Mouse (Mus musculus): ENCODE results near the gene Dlgap1.

Gene Dlgap1

GRCm38 (mm10) chr17:70844971-70845370 is 876.1 kb downstream of the Dlgap1 start:
- DNase-seq (ENCODE audit: low spot score): no peak

GRCm38 (mm10) chr17:70845543-70845942 is 876.7 kb downstream of the Dlgap1 start:
- no peak for DNase-seq (ENCODE audit: low spot score)

- no peak for DNase-seq (ENCODE audit: low spot score)
Observed at GRCm38 (mm10) chr17:70846111-70846644, 877.3 kb downstream of the Dlgap1 start.

GRCm38 (mm10) chr17:70847086-70847485 is 878.2 kb downstream of the Dlgap1 start:
- peak; percentile 71 for DNase-seq (ENCODE audit: low spot score)

GRCm38 (mm10) chr17:70847751-70848510 is 879.1 kb downstream of the Dlgap1 start:
- no peak for DNase-seq (ENCODE audit: low spot score)

- peak; percentile 29 for DNase-seq (ENCODE audit: low spot score)
Observed at GRCm38 (mm10) chr17:70848511-70849398, 879.9 kb downstream of the Dlgap1 start.

- peak; percentile 81 for DNase-seq (ENCODE audit: low spot score)
Observed at GRCm38 (mm10) chr17:70849399-70850232, 880.7 kb downstream of the Dlgap1 start.

GRCm38 (mm10) chr17:70850233-70850995 is 881.5 kb downstream of the Dlgap1 start:
- peak; percentile 72 for DNase-seq (ENCODE audit: low spot score)

- DNase-seq (ENCODE audit: low spot score): peak; percentile 83
Observed at GRCm38 (mm10) chr17:70850996-70851991, 882.4 kb downstream of the Dlgap1 start.

GRCm38 (mm10) chr17:70852011-70852685 is 883.3 kb downstream of the Dlgap1 start:
- DNase-seq (ENCODE audit: low spot score): peak; percentile 82

- peak; percentile 85 for DNase-seq (ENCODE audit: low spot score)
Observed at GRCm38 (mm10) chr17:70852686-70853386, 884.0 kb downstream of the Dlgap1 start.

- DNase-seq (ENCODE audit: low spot score): peak; percentile 65
Observed at GRCm38 (mm10) chr17:70853436-70853905, 884.6 kb downstream of the Dlgap1 start, which contains the start of gene Tgif1. Tgif1 (minus strand) TSS chr17:70853546.

- DNase-seq (ENCODE audit: low spot score): peak; percentile 45
Observed at GRCm38 (mm10) chr17:70854021-70854420, 885.1 kb downstream of the Dlgap1 start.

GRCm38 (mm10) chr17:70856871-70857415 is 888.1 kb downstream of the Dlgap1 start:
- peak; percentile 71 for DNase-seq (ENCODE audit: low spot score)

- DNase-seq (ENCODE audit: low spot score): no peak
Observed at GRCm38 (mm10) chr17:70858814-70859213, 889.9 kb downstream of the Dlgap1 start.

GRCm38 (mm10) chr17:70864117-70864516 is 895.2 kb downstream of the Dlgap1 start:
- no peak for DNase-seq (ENCODE audit: low spot score)

- no peak for DNase-seq (ENCODE audit: low spot score)
Observed at GRCm38 (mm10) chr17:70864645-70865044, 895.8 kb downstream of the Dlgap1 start.

GRCm38 (mm10) chr17:70865060-70865604 is 896.3 kb downstream of the Dlgap1 start:
- no peak for DNase-seq (ENCODE audit: low spot score)
